Mouse (Mus musculus) stomach, embryonic 14.5 days (tissue): ENCODE measurements around the gene Socs1. TPM values are rescaled to one million over a fixed set of nuclear protein-coding genes. Genes with fewer than 3 reads are reported as not detected.
"Not testable (repeated sequence)": the region's sequence is repeated elsewhere in the genome, so short reads cannot be mapped to it uniquely, and the experiment has no call there.

ENCODE experiments used
- ATAC-seq: fragments of 200-750 bp; cut with Nextera tagmentation; 2 replicates; pipeline ENCODE4 v1.8.0; 2017; ENCODE audit warnings: low read depth, moderate TSS enrichment; ENCODE audit not compliant: insufficient number of reproducible peaks, insufficient read depth, low FRiP score
- H3K27ac ChIP-seq: fragments of 300-500 bp; sonication (generic); 2 replicates; pipeline ENCODE4 v1.5.1; 2014; ENCODE audit warnings: mild to moderate bottlenecking, low read length, moderate library complexity, mixed read lengths
- H3K27me3 ChIP-seq: fragments of 300-500 bp; sonication (generic); 2 replicates; pipeline ENCODE4 v1.6.1; 2014; ENCODE audit warnings: low read length, control low read depth, mixed read lengths; ENCODE audit not compliant: control insufficient read depth, insufficient read depth
- H3K36me3 ChIP-seq: fragments of 300-500 bp; sonication (generic); 2 replicates; pipeline ENCODE4 v1.6.1; 2014; ENCODE audit warnings: mild to moderate bottlenecking, control low read depth, low read length, moderate library complexity, mixed read lengths; ENCODE audit not compliant: control insufficient read depth, insufficient read depth
- H3K4me1 ChIP-seq: fragments of 300-500 bp; sonication (generic); 2 replicates; pipeline ENCODE4 v1.6.1; 2014; ENCODE audit warnings: low read length, control low read depth, mixed read lengths; ENCODE audit not compliant: control insufficient read depth, insufficient read depth
- H3K4me2 ChIP-seq: fragments of 300-500 bp; sonication (generic); replicated peaks from 2 replicates; pipeline ENCODE4 v1.6.1; 2014; ENCODE audit warnings: low read depth, low read length, control low read depth
- H3K4me3 ChIP-seq: fragments of 300-500 bp; sonication (generic); 2 replicates; pipeline ENCODE4 v1.5.1; 2014; ENCODE audit warnings: low read depth, low read length, control low read depth
- H3K9ac ChIP-seq: fragments of 300-500 bp; sonication (generic); replicated peaks from 2 replicates; pipeline ENCODE4 v1.6.1; 2014; ENCODE audit warnings: low read depth, mild to moderate bottlenecking, control low read depth, low read length, moderate library complexity, mixed read lengths
- H3K9me3 ChIP-seq: fragments of 300-500 bp; sonication (generic); 2 replicates; pipeline ENCODE4 v1.6.1; 2016; ENCODE audit warnings: low read depth, low read length, control low read depth; ENCODE audit not compliant: control insufficient read depth
- WGBS: fragments of 180-500 bp; shearing (Covaris S2); extraction: QIAGEN DNeasy Blood & Tissue Kit; methylation state at CpG from one replicate; pipeline ENCODE4 v1.1.7; 2014; 5-methylcytosine and 5-hydroxymethylcytosine counted together
- polyA plus RNA-seq: library from polyadenylated mRNA; unstranded; fragments of >200 nt; fragmentation: Nextera tagmentation; extraction: Ambion mirVana; gene quantifications from 2 replicates; pipeline ENCODE4 v1.2.1, GENCODE M21; 2014

The Socs1 gene
- polyA plus RNA-seq, 1 experiment from 2014 or later: 11.4 TPM

DNA sequence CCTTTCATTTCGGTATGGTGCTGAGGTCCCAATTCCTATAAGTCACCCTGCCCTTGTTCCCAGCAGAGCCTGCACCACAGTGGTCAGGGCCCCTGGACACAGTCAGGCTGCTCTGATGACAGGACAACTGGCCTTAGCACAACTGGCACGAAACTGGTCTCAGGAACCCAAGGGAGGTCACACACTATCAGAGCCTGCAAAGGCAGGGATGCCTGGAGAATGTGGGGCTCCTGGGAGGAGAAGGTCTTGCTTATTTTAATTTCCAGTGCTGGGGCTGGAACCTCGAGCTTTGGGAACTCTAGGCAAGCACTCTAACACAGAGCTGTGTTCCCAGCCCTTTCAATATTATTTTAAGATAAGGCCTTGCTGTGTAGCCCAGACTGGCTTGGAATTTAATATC, 34.6 kb upstream of the Socs1 start:
- no peak overlapping the region for H3K27ac ChIP-seq
- H3K4me2 ChIP-seq: no peak overlapping the region
- 65% methylated on average over 3 of the region's 3 CpGs for WGBS
- no peak overlapping the region for H3K9ac ChIP-seq
- H3K4me3 ChIP-seq: no peak overlapping the region
- H3K9me3 ChIP-seq: no peaks in the 10 kb centered on the region
- ATAC-seq: no peak
- H3K36me3 ChIP-seq: no peaks in the 10 kb centered on the region
- no peaks in the 10 kb centered on the region for H3K27me3 ChIP-seq
- no peaks in the 10 kb centered on the region for H3K4me1 ChIP-seq

DNA sequence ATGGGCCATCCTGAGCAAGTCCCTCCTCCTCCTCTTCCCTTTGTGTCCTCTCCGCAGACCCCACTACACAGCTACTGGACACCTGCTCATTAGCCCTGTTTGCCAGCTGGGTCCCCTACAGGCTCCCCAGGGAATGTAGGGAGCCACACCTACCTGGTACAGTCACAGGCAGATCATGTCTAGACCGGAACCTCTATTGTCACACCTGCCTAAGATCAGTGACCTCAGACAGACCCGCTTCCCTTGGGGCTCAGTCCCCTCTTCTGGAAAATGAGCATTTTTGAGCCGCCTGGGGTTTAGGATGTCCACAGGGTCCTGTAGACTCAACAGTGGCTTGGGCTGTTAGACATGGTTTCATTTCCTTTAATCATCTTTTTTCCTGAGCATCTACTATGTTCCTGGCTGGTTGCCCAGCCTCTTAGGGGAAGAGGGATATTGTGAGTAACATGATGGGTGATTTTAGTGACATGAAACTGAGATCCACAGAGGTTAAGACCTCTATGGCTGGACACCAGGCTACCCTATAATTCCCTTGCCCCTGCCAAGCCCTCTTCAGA, 33.3 kb upstream of the Socs1 start:
- no peaks in the 10 kb centered on the region for H3K9me3 ChIP-seq
- no peak for ATAC-seq
- no peaks in the 10 kb centered on the region for H3K27me3 ChIP-seq
- no peak overlapping the region for H3K27ac ChIP-seq
- no peak overlapping the region for H3K4me3 ChIP-seq
- no peak overlapping the region for H3K4me2 ChIP-seq
- H3K4me1 ChIP-seq: no peaks in the 10 kb centered on the region
- H3K36me3 ChIP-seq: no peaks in the 10 kb centered on the region
- H3K9ac ChIP-seq: no peak overlapping the region
- WGBS: 77% methylated on average over 4 of the region's 4 CpGs

DNA sequence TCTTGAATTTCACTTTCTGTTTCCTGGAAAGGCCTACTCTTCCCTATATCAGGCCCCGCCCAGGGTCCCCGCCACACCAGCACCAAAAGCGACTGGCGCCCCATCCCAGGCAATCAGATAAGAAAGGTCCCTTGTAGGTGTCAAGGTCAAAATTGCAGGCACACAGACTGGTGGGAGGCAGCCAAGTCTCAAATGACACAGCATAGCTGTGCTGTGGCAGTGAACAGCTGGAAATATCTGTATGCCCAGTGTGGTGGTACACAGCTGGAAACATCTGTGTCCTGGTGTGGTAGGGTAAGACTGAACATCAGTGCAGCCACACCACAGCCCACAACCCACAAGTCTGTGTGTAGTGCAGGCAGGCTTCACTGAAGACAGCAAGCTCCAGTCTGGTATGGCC, 29.5 kb upstream of the Socs1 start:
- Histone ChIP-seq H3K9me3 (no peaks in the 10 kb centered on the region), H3K9ac (no peak overlapping the region), H3K36me3 (no peaks in the 10 kb centered on the region), H3K4me3 (no peak overlapping the region), H3K4me1 (no peaks in the 10 kb centered on the region), H3K27me3 (no peaks in the 10 kb centered on the region), H3K27ac (no peak overlapping the region), H3K4me2 (no peak overlapping the region)
- no peak for ATAC-seq
- WGBS: 69% methylated on average over 4 of the region's 4 CpGs

DNA sequence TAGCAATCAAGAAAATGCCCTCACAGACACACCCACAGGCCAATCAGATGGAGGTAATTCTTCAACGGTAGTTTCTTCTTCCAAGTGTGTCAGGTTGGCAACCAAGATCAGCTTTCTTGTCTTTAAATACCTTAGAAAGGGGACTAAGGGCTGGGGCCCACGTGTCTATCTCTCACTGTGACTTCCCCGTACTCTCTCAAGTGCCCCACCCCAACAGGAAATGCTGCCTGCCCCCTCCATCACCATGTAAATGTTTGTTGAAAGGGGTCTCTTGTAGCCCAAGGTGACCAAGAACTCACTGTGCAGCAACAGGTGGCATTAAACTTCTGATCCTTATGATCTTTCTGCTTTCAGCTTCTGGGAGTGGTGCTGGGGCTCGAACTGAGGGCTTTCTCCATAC, 28.4 kb upstream of the Socs1 start:
- Histone ChIP-seq H3K4me2 (no peak overlapping the region), H3K4me1 (no peaks in the 10 kb centered on the region), H3K36me3 (no peaks in the 10 kb centered on the region), H3K27me3 (no peaks in the 10 kb centered on the region), H3K9ac (no peak overlapping the region), H3K4me3 (no peak overlapping the region), H3K27ac (no peak overlapping the region), H3K9me3 (no peaks in the 10 kb centered on the region)
- ATAC-seq: no peak
- 77% methylated on average over 4 of the region's 4 CpGs for WGBS

DNA sequence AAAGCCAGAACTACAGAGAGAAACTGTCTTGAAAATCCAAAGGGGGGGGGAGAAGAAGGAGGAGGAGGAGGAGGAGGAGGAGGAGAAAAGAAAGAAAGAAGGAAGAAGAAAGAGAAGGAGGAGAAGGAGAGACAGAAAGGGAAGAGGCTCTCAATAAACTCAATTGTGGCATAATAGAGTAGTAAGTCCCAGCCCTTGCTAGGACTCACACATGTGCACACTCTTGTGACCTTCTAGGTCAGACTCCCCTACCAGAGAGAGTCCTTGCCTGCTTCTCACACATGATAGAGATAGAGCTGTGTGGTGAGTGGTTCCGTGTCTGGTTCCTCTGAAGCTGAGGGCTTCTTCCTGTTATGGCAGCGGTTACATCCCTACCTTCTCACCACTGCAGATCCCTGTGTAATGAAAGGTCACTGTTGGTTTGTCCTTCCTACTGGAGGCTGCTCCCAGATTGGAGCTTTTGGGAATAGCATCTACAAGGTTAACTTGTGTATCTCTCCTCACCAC, 27.6 kb upstream of the Socs1 start, which contains the start of gene Gm11172:
TSS of gene Gm11172 (plus strand) at position 51 of the 507 bp plus-strand sequence.
- no peak for ATAC-seq
- 93% methylated on average over 2 of the region's 2 CpGs for WGBS
- H3K4me1 ChIP-seq: no peaks in the 10 kb centered on the region
- no peak within 1 kb of the TSS for H3K4me3 ChIP-seq
- no peaks in the 10 kb centered on the region for H3K36me3 ChIP-seq
- H3K9me3 ChIP-seq: no peaks in the 10 kb centered on the region
- no peak within 1 kb of the TSS for H3K27ac ChIP-seq
- H3K27me3 ChIP-seq: no peaks in the 10 kb centered on the region
- H3K9ac ChIP-seq: no peak within 1 kb of the TSS
- H3K4me2 ChIP-seq: no peak within 1 kb of the TSS

DNA sequence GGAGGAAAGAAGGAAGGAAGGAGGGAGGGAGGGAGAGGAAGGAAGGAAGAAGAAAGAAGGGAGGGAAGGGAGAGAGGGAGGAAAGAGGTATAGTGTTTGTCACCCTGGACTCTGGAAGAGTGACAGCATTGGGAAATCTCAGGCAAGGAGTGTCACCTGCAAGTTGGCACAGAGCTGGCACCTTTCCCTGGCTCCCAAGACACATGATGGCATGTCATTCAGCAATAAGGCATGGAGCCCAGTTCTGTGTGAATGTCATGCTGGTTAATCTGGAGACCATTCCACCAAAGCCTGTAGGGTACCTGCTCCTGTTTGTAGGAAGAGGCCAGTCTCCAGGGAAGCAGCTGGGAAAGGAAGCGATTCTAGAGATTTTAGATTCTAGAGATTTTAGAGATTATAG, 25.0 kb upstream of the Socs1 start:
- no peak overlapping the region for H3K9ac ChIP-seq
- no peak for ATAC-seq
- H3K27me3 ChIP-seq: no peaks in the 10 kb centered on the region
- H3K4me1 ChIP-seq: no peaks in the 10 kb centered on the region
- H3K4me2 ChIP-seq: no peak overlapping the region
- H3K9me3 ChIP-seq: no peaks in the 10 kb centered on the region
- WGBS: 96% methylated on average over 1 of the region's 1 CpGs
- no peaks in the 10 kb centered on the region for H3K36me3 ChIP-seq
- no peak overlapping the region for H3K27ac ChIP-seq
- H3K4me3 ChIP-seq: no peak overlapping the region

DNA sequence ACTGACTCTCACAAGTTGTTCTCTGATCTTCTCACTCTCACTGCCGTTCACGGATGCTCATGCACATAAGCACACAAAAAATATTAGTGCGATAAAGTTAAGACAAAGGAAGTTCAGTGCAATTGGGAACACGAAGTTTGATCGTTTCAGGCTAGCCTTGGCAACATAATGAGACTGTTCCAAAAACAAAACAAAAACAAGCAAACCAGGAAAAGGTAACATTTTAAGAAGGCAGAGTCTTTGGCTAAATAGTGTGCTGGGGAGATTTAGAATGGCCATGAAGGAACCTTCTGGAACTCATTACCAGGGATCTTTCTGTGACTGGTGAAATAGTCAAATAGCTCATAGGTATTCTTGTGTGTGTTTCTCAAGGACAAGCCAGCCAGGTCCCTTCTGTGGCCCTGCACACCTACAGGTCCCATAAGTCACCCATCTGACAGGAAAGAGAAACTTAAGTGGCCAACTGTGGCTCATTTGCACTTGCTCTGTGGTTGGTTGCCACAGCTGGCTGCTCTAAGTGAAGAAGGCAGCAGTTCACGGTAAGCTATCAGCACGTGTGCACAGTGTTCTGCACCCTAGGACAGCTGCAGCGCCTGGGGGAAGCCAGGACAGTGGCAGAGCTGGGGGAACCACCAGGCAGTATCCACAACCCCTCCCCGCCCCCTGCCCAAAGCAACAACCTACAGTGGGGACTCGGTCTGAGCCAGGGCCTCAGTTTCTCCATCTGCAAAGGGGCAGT, 20.6 kb upstream of the Socs1 start, which contains the start of gene Prm1:
TSS of gene Prm1 (minus strand) at position 51 of the 739 bp plus-strand sequence.
- Histone ChIP-seq H3K4me2 (no peak within 1 kb of the TSS), H3K27me3 (no peaks in the 10 kb centered on the region), H3K4me3 (no peak within 1 kb of the TSS), H3K27ac (no peak within 1 kb of the TSS), H3K4me1 (no peaks in the 10 kb centered on the region), H3K36me3 (no peaks in the 10 kb centered on the region), H3K9ac (no peak within 1 kb of the TSS), H3K9me3 (no peaks in the 10 kb centered on the region)
- ATAC-seq: no peak
- WGBS: 76% methylated on average over 10 of the region's 10 CpGs

DNA sequence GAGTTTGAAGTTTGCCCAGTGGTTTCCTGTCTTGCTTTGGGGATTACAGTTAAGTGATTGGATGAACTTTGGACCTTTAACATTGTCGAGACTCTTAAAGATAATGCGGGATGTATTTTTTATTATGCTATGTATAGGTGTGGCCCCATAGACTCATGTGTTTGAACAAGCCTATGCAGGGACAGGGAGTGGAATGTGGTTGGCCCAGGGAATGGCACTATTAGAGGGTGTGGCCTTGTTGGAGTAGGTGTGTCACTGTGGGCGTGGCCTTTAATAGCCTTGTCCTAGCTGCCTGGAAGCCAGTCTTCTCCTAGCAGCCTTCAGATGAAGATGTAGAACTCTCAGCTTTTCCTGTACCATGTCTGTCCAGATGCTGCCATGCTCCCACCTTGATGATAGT, 17.1 kb upstream of the Socs1 start:
- H3K4me2 ChIP-seq, H3K4me3 ChIP-seq, H3K9me3 ChIP-seq, H3K27me3 ChIP-seq, H3K9ac ChIP-seq, H3K36me3 ChIP-seq, H3K27ac ChIP-seq, H3K4me1 ChIP-seq: not testable (repeated sequence)
- WGBS: 72% methylated on average over 3 of the region's 3 CpGs
- ATAC-seq: peak; percentile 77
